8 mouse cellular contexts compared by ENCODE assay signal in genomic region chr13:93072871-93073411, GRCm38 (mm10).
DNase-seq lines count a peak whose midpoint lies in the region; ATAC-seq and TF ChIP-seq lines count a peak whose summit lies in the region.

No protein-coding gene starts in this region.

- WGBS in intestine, embryonic 14.5 days = 13% methylated on average over 15 of the region's 15 CpGs
- whole genome bisulfite sequencing in intestine, postnatal 0 days = 22% methylated on average over 15 of the region's 15 CpGs
- WGBS in olfactory bulb, adult 2 months = 26% methylated on average over 15 of the region's 15 CpGs

- H3K9ac ChIP-seq in intestine, embryonic 14.5 days (ENCODE audit: low read length) = no peak overlapping the region
- no peak overlapping the region for H3K9ac ChIP-seq in intestine, postnatal 0 days (ENCODE audit: low read depth, low read length)

- ATAC-seq in intestine, embryonic 14.5 days (replicated peaks; ENCODE audit: low FRiP score, low TSS enrichment, low read depth) = no peak
- ATAC-seq in intestine, postnatal 0 days = no peak
- peak; percentile 83 for ATAC-seq in inflammation-experienced regulatory T-cells, adult 6 months

- no peaks in the 10 kb centered on the region for H3K36me3 ChIP-seq in intestine, embryonic 14.5 days (ENCODE audit: control insufficient read depth, insufficient read depth, low read length)
- no peaks in the 10 kb centered on the region for H3K36me3 ChIP-seq in intestine, postnatal 0 days (ENCODE audit: control insufficient read depth, insufficient read depth)

- no peak for TF ChIP-seq CTCF in intestine, postnatal 0 days (IDR thresholded peaks at IDR 0.05; ENCODE audit: low read depth)
- TF ChIP-seq CTCF in olfactory bulb, adult 2 months (IDR thresholded peaks at IDR 0.05; ENCODE audit: insufficient read depth, low read depth, low read length) = no peak

- H3K9me3 ChIP-seq in intestine, embryonic 14.5 days (ENCODE audit: control insufficient read depth, low read length) = peaks cover 5% of the 10 kb centered on the region; the same call in 1 of the 2 replicates
- H3K9me3 ChIP-seq in intestine, postnatal 0 days (ENCODE audit: control insufficient read depth) = 0 out of 2 replicates have a peak, but pooled peaks cover 3% of the 10 kb centered on the region

- no peaks in the 10 kb centered on the region for H3K27me3 ChIP-seq in intestine, embryonic 14.5 days (replicated peaks; ENCODE audit: control insufficient read depth, insufficient read depth, low read length)
- no peaks in the 10 kb centered on the region for H3K27me3 ChIP-seq in intestine, postnatal 0 days (replicated peaks; ENCODE audit: control insufficient read depth, insufficient read depth, low read length)

- TF ChIP-seq POLR2A in olfactory bulb, adult 2 months (IDR thresholded peaks at IDR 0.05; ENCODE audit: insufficient read depth, low read depth, low read length) = no peak

- 0 out of 2 replicates have a peak overlapping the region, but pooled peaks have one; percentile 14 for H3K4me2 ChIP-seq in intestine, embryonic 14.5 days (ENCODE audit: low read length)
- no peak overlapping the region for H3K4me2 ChIP-seq in intestine, postnatal 0 days (replicated peaks; ENCODE audit: low read depth)

- H3K4me3 ChIP-seq in intestine, embryonic 14.5 days (ENCODE audit: low read depth, low read length) = no peak overlapping the region
- no peak overlapping the region for H3K4me3 ChIP-seq in intestine, postnatal 0 days (ENCODE audit: low read depth, low read length)
- no peak overlapping the region for H3K4me3 ChIP-seq in olfactory bulb, adult 2 months (ENCODE audit: insufficient read depth, low read depth, low read length)

- H3K27ac ChIP-seq in intestine, embryonic 14.5 days (ENCODE audit: low read depth) = no peak overlapping the region
- no peak overlapping the region for H3K27ac ChIP-seq in intestine, postnatal 0 days (ENCODE audit: low read depth, low read length)
- peak overlapping the region; percentile 39; the same call in 1 of the 2 replicates for H3K27ac ChIP-seq in olfactory bulb, adult 2 months (ENCODE audit: insufficient read depth, low read depth, low read length)

- DNase-seq in intestine, embryonic 14.5 days (ENCODE audit: low spot score) = no peak
- DNase-seq in embryo, embryonic 11 days = peak; percentile 51
- DNase-seq in heart, adult 18-20 months = no peak
- DNase-seq in kidney, adult 11 months = no peak
- no peak for DNase-seq in liver

- H3K4me1 ChIP-seq in intestine, embryonic 14.5 days (replicated peaks; ENCODE audit: control insufficient read depth, insufficient read depth, low read length) = peaks cover 18% of the 10 kb centered on the region
- no peaks in the 10 kb centered on the region for H3K4me1 ChIP-seq in intestine, postnatal 0 days (replicated peaks; ENCODE audit: control insufficient read depth, insufficient read depth, low read length)
- peaks cover 17% of the 10 kb centered on the region for H3K4me1 ChIP-seq in olfactory bulb, adult 2 months (ENCODE audit: control insufficient read depth, insufficient read depth, low read length)
